ENCODE assay signal across 18 mouse cellular contexts in genomic region chr2:28543894-28544293, GRCm38 (mm10). TPM values are rescaled to one million over a fixed set of nuclear protein-coding genes. Genes with fewer than 3 reads are reported as not detected.
DNase-seq lines count a peak whose midpoint lies in the region; ATAC-seq and TF ChIP-seq lines count a peak whose summit lies in the region.
"Had no signal": no experiment of that assay in that cellular context is flagged by ENCODE, and none has a peak within 500 bp of the region (broad histone marks: within the 10 kb centered on the region; RNA-seq: fewer than 3 reads in every experiment).

No protein-coding gene starts in this region.

- H3K9me3 ChIP-seq in heart, embryonic 11.5 days (replicated peaks; ENCODE audit: control insufficient read depth, low read length): no peaks in the 10 kb centered on the region
- no peaks in the 10 kb centered on the region for H3K9me3 ChIP-seq in heart, embryonic 10.5 days
- H3K9me3 ChIP-seq in midbrain, embryonic 12.5 days: no peaks in the 10 kb centered on the region
- H3K9me3 ChIP-seq in midbrain, embryonic 11.5 days (ENCODE audit: control insufficient read depth, low read length): no peaks in the 10 kb centered on the region
- H3K9me3 ChIP-seq in kidney, embryonic 15.5 days (replicated peaks): no peaks in the 10 kb centered on the region
- H3K9me3 ChIP-seq: embryonic facial prominence, embryonic 13.5 days; forebrain, embryonic 12.5 days; heart, embryonic 15.5 days; hindbrain, embryonic 15.5 days; neural tube, embryonic 13.5 days had no signal

- peak overlapping the region; percentile 28; the same call in 1 of the 2 replicates for H3K9ac ChIP-seq in heart, embryonic 11.5 days (ENCODE audit: low read depth, low read length)
- H3K9ac ChIP-seq in midbrain, embryonic 12.5 days (replicated peaks): no peak overlapping the region
- no peak overlapping the region for H3K9ac ChIP-seq in midbrain, embryonic 11.5 days (ENCODE audit: low read length)
- no peak overlapping the region for H3K9ac ChIP-seq in kidney, embryonic 15.5 days
- H3K9ac ChIP-seq: embryonic facial prominence, embryonic 13.5 days; forebrain, embryonic 12.5 days; heart, embryonic 15.5 days; hindbrain, embryonic 15.5 days; neural tube, embryonic 13.5 days had no signal

- no peak for TF ChIP-seq POLR2A in brain, embryonic 14.5 days (IDR thresholded peaks at IDR 0.05; ENCODE audit: borderline replicate concordance, extremely low read depth, insufficient read depth, insufficient read length, poor library complexity, severe bottlenecking)

- no peak overlapping the region for H3K4me3 ChIP-seq in heart, embryonic 11.5 days (ENCODE audit: low read depth, low read length)
- H3K4me3 ChIP-seq in heart, embryonic 10.5 days: no peak overlapping the region
- H3K4me3 ChIP-seq in midbrain, embryonic 12.5 days: no peak overlapping the region
- H3K4me3 ChIP-seq in midbrain, embryonic 11.5 days (ENCODE audit: low read depth, low read length): no peak overlapping the region
- H3K4me3 ChIP-seq in kidney, embryonic 15.5 days (replicated peaks): no peak overlapping the region
- H3K4me3 ChIP-seq: embryonic facial prominence, embryonic 13.5 days; forebrain, embryonic 12.5 days; heart, embryonic 15.5 days; hindbrain, embryonic 15.5 days; neural tube, embryonic 13.5 days had no signal

- TF ChIP-seq CTCF in brain, embryonic 14.5 days (IDR thresholded peaks at IDR 0.05; ENCODE audit: borderline replicate concordance, extremely low read depth, insufficient read depth, insufficient read length): no peak

- no peak for DNase-seq in heart, embryonic 10.5 days (ENCODE audit: low spot score)
- DNase-seq in midbrain, embryonic 11.5 days (ENCODE audit: low spot score, missing footprints): no peak
- peak; percentile 49 for DNase-seq in brain, embryonic 14.5 days (ENCODE audit: low read depth)
- DNase-seq in cerebellum, postnatal 14 days: peak; percentile 97 to 98
- DNase-seq: gastrocnemius, postnatal 36 days; kidney, adult 9 months; liver; thymus, postnatal 25 days had no signal

- no peaks in the 10 kb centered on the region for H3K27me3 ChIP-seq in heart, embryonic 11.5 days (ENCODE audit: control insufficient read depth, insufficient read depth, low read length)
- peaks cover 5% of the 10 kb centered on the region; the same call in 1 of the 2 replicates for H3K27me3 ChIP-seq in heart, embryonic 10.5 days (ENCODE audit: insufficient read depth, poor library complexity, severe bottlenecking)
- H3K27me3 ChIP-seq in midbrain, embryonic 12.5 days: no peaks in the 10 kb centered on the region
- no peaks in the 10 kb centered on the region for H3K27me3 ChIP-seq in midbrain, embryonic 11.5 days (ENCODE audit: control insufficient read depth, insufficient read depth, low read length)
- H3K27me3 ChIP-seq in kidney, embryonic 15.5 days: no peaks in the 10 kb centered on the region
- H3K27me3 ChIP-seq: embryonic facial prominence, embryonic 13.5 days; forebrain, embryonic 12.5 days; heart, embryonic 15.5 days; hindbrain, embryonic 15.5 days; neural tube, embryonic 13.5 days had no signal

- H3K27ac ChIP-seq in heart, embryonic 11.5 days (ENCODE audit: low read depth, low read length): no peak overlapping the region
- no peak overlapping the region for H3K27ac ChIP-seq in heart, embryonic 10.5 days
- H3K27ac ChIP-seq in midbrain, embryonic 12.5 days (replicated peaks): 0 out of 2 replicates have a peak overlapping the region, but pooled peaks have one; percentile 6
- no peak overlapping the region for H3K27ac ChIP-seq in midbrain, embryonic 11.5 days (ENCODE audit: low read depth, low read length)
- no peak overlapping the region for H3K27ac ChIP-seq in kidney, embryonic 15.5 days
- H3K27ac ChIP-seq: embryonic facial prominence, embryonic 13.5 days; forebrain, embryonic 12.5 days; heart, embryonic 15.5 days; hindbrain, embryonic 15.5 days; neural tube, embryonic 13.5 days had no signal

- peaks cover 8% of the 10 kb centered on the region for H3K36me3 ChIP-seq in heart, embryonic 11.5 days (ENCODE audit: control insufficient read depth, insufficient read depth, low read length)
- peaks cover 59% of the 10 kb centered on the region for H3K36me3 ChIP-seq in heart, embryonic 10.5 days
- peaks cover 73% of the 10 kb centered on the region for H3K36me3 ChIP-seq in midbrain, embryonic 12.5 days
- H3K36me3 ChIP-seq in midbrain, embryonic 11.5 days (ENCODE audit: control insufficient read depth, insufficient read depth, low read length): peaks cover 20% of the 10 kb centered on the region
- peaks cover 72% of the 10 kb centered on the region for H3K36me3 ChIP-seq in kidney, embryonic 15.5 days

- H3K4me2 ChIP-seq in heart, embryonic 11.5 days: no peak overlapping the region
- H3K4me2 ChIP-seq in midbrain, embryonic 12.5 days (replicated peaks): no peak overlapping the region
- no peak overlapping the region for H3K4me2 ChIP-seq in midbrain, embryonic 11.5 days
- no peak overlapping the region for H3K4me2 ChIP-seq in kidney, embryonic 15.5 days
- H3K4me2 ChIP-seq: embryonic facial prominence, embryonic 13.5 days; forebrain, embryonic 12.5 days; heart, embryonic 15.5 days; hindbrain, embryonic 15.5 days; neural tube, embryonic 13.5 days had no signal

- WGBS in heart, embryonic 11.5 days (ENCODE audit: insufficient replicate concordance): 87% methylated on average over 8 of the region's 8 CpGs
- WGBS in heart, embryonic 10.5 days: 83% methylated on average over 8 of the region's 8 CpGs
- 92% methylated on average over 8 of the region's 8 CpGs for WGBS in midbrain, embryonic 12.5 days
- 93% methylated on average over 8 of the region's 8 CpGs for WGBS in midbrain, embryonic 11.5 days
- 90% methylated on average over 8 of the region's 8 CpGs for WGBS in kidney, embryonic 15.5 days

- H3K4me1 ChIP-seq in heart, embryonic 11.5 days (ENCODE audit: control insufficient read depth, insufficient read depth, low read length): peaks cover 12% of the 10 kb centered on the region
- H3K4me1 ChIP-seq in heart, embryonic 10.5 days: peaks cover 24% of the 10 kb centered on the region
- peaks cover 17% of the 10 kb centered on the region for H3K4me1 ChIP-seq in midbrain, embryonic 12.5 days
- peaks cover 14% of the 10 kb centered on the region for H3K4me1 ChIP-seq in midbrain, embryonic 11.5 days (ENCODE audit: control insufficient read depth, insufficient read depth, low read length)
- H3K4me1 ChIP-seq in kidney, embryonic 15.5 days: peaks cover 18% of the 10 kb centered on the region

- no peak for ATAC-seq in heart, embryonic 11.5 days (replicated peaks; ENCODE audit: insufficient number of reproducible peaks, low FRiP score, low TSS enrichment)
- no peak for ATAC-seq in midbrain, embryonic 12.5 days (ENCODE audit: low FRiP score, low read depth)
- no peak for ATAC-seq in midbrain, embryonic 11.5 days (ENCODE audit: low FRiP score)
- ATAC-seq in kidney, embryonic 15.5 days (replicated peaks; ENCODE audit: low FRiP score): no peak
- ATAC-seq: CD4-positive, CD25-positive, alpha-beta regulatory T cell, adult 4 months had no signal

RNA-seq across cellular contexts. Expression of gene Cel, which starts 19.3 kb away (rescaled TPM):
- not detected in 2 replicates for polyA plus RNA-seq in heart, embryonic 11.5 days (2014; fragmentation: Nextera tagmentation; extraction: Ambion mirVana)
- polyA plus RNA-seq in heart, embryonic 10.5 days (2016; fragmentation: Nextera tagmentation; extraction: Ambion mirVana): not detected in 2 replicates
- not detected in 2 replicates for polyA plus RNA-seq in midbrain, embryonic 12.5 days (2016; fragmentation: Nextera tagmentation; extraction: Ambion mirVana)
- polyA plus RNA-seq in midbrain, embryonic 11.5 days (2014; fragmentation: Nextera tagmentation; extraction: Ambion mirVana): 0.07 TPM in 1 of 2 replicates, not detected in the other
- 0.10 and 0.14 TPM in 2 replicates for polyA plus RNA-seq in brain, embryonic 14.5 days (2012; rRNA removed)
- 0.34 TPM in 1 of 2 replicates, not detected in the other for polyA plus RNA-seq in kidney, embryonic 15.5 days (2015; fragmentation: Nextera tagmentation; extraction: Ambion mirVana)
- polyA plus RNA-seq: CD4-positive, CD25-positive, alpha-beta regulatory T cell, adult 4 months; embryonic facial prominence, embryonic 13.5 days; forebrain, embryonic 12.5 days; midbrain, postnatal 0 days; neural tube, embryonic 13.5 days had no signal

RNA-seq across cellular contexts. Expression of gene Ralgds, which starts 31.0 kb away (rescaled TPM):
- 12.2 and 12.5 TPM in 2 replicates for polyA plus RNA-seq in heart, embryonic 11.5 days (2014; fragmentation: Nextera tagmentation; extraction: Ambion mirVana)
- polyA plus RNA-seq in heart, embryonic 10.5 days (2016; fragmentation: Nextera tagmentation; extraction: Ambion mirVana): 11.6 and 20.5 TPM in 2 replicates
- polyA plus RNA-seq in midbrain, embryonic 12.5 days (2016; fragmentation: Nextera tagmentation; extraction: Ambion mirVana): 87.6 and 93.5 TPM in 2 replicates
- 45.8 and 48.8 TPM in 2 replicates for polyA plus RNA-seq in midbrain, embryonic 11.5 days (2014; fragmentation: Nextera tagmentation; extraction: Ambion mirVana)
- 179 and 191 TPM in 2 replicates for polyA plus RNA-seq in brain, embryonic 14.5 days (2012; rRNA removed)
- polyA plus RNA-seq in kidney, embryonic 15.5 days (2015; fragmentation: Nextera tagmentation; extraction: Ambion mirVana): 22.6 and 30.5 TPM in 2 replicates

RNA-seq across cellular contexts. Expression of gene Gm10134, which starts 38.0 kb away (rescaled TPM):
- polyA plus RNA-seq in heart, embryonic 11.5 days (2014; fragmentation: Nextera tagmentation; extraction: Ambion mirVana): not detected in 2 replicates
- not detected in 2 replicates for polyA plus RNA-seq in heart, embryonic 10.5 days (2016; fragmentation: Nextera tagmentation; extraction: Ambion mirVana)
- 1.5 TPM in 1 of 2 replicates, not detected in the other for polyA plus RNA-seq in midbrain, embryonic 12.5 days (2016; fragmentation: Nextera tagmentation; extraction: Ambion mirVana)
- not detected in 2 replicates for polyA plus RNA-seq in midbrain, embryonic 11.5 days (2014; fragmentation: Nextera tagmentation; extraction: Ambion mirVana)
- 0.37 TPM in 1 of 2 replicates, not detected in the other for polyA plus RNA-seq in brain, embryonic 14.5 days (2012; rRNA removed)
- 10.6 and 12.6 TPM in 2 replicates for polyA plus RNA-seq in kidney, embryonic 15.5 days (2015; fragmentation: Nextera tagmentation; extraction: Ambion mirVana)
- polyA plus RNA-seq: CD4-positive, CD25-positive, alpha-beta regulatory T cell, adult 4 months; embryonic facial prominence, embryonic 13.5 days had no signal

RNA-seq across cellular contexts. Expression of gene Gtf3c5, which starts 39.7 kb away (rescaled TPM):
- 22.5 and 23.3 TPM in 2 replicates for polyA plus RNA-seq in heart, embryonic 11.5 days (2014; fragmentation: Nextera tagmentation; extraction: Ambion mirVana)
- polyA plus RNA-seq in heart, embryonic 10.5 days (2016; fragmentation: Nextera tagmentation; extraction: Ambion mirVana): 37.0 and 45.2 TPM in 2 replicates
- 51.9 and 55.5 TPM in 2 replicates for polyA plus RNA-seq in midbrain, embryonic 12.5 days (2016; fragmentation: Nextera tagmentation; extraction: Ambion mirVana)
- 38.8 and 40.5 TPM in 2 replicates for polyA plus RNA-seq in midbrain, embryonic 11.5 days (2014; fragmentation: Nextera tagmentation; extraction: Ambion mirVana)
- polyA plus RNA-seq in brain, embryonic 14.5 days (2012; rRNA removed): 45.9 and 51.4 TPM in 2 replicates
- polyA plus RNA-seq in kidney, embryonic 15.5 days (2015; fragmentation: Nextera tagmentation; extraction: Ambion mirVana): 44.3 and 48.8 TPM in 2 replicates

RNA-seq across cellular contexts. Expression of gene Gbgt1, which starts 47.2 kb away (rescaled TPM):
- 0.17 and 0.27 TPM in 2 replicates for polyA plus RNA-seq in heart, embryonic 11.5 days (2014; fragmentation: Nextera tagmentation; extraction: Ambion mirVana)
- polyA plus RNA-seq in heart, embryonic 10.5 days (2016; fragmentation: Nextera tagmentation; extraction: Ambion mirVana): 0.13 TPM in 1 of 2 replicates, not detected in the other
- 1.0 and 1.2 TPM in 2 replicates for polyA plus RNA-seq in midbrain, embryonic 12.5 days (2016; fragmentation: Nextera tagmentation; extraction: Ambion mirVana)
- 0.10 and 0.25 TPM in 2 replicates for polyA plus RNA-seq in midbrain, embryonic 11.5 days (2014; fragmentation: Nextera tagmentation; extraction: Ambion mirVana)
- 0.91 and 1.8 TPM in 2 replicates for polyA plus RNA-seq in brain, embryonic 14.5 days (2012; rRNA removed)
- polyA plus RNA-seq in kidney, embryonic 15.5 days (2015; fragmentation: Nextera tagmentation; extraction: Ambion mirVana): 5.8 and 6.5 TPM in 2 replicates
- polyA plus RNA-seq: CD4-positive, CD25-positive, alpha-beta regulatory T cell, adult 4 months had no signal

Comparison
In these comparisons a context has a peak if more than half of its experiments do, and no peak if none do; other contexts are left out.
1. DNase-seq: peak in brain, embryonic 14.5 days (single experiment) and cerebellum, postnatal 14 days (2 of 2); none in heart, embryonic 10.5 days (single experiment) and midbrain, embryonic 11.5 days (single experiment).